Mouse (Mus musculus) embryonic facial prominence, embryonic 15.5 days (tissue): ENCODE data around the gene Zfp697. TPM values are rescaled to one million over a fixed set of nuclear protein-coding genes. Genes with fewer than 3 reads are reported as not detected.
"Not testable (repeated sequence)": the region's sequence is repeated elsewhere in the genome, so short reads cannot be mapped to it uniquely, and the experiment has no call there.

Source experiments
- ATAC-seq: fragments of 200-750 bp; cut with Nextera tagmentation; 2 replicates; pipeline ENCODE4 v1.8.0; 2017; ENCODE audit warnings: low read depth, moderate TSS enrichment; ENCODE audit not compliant: insufficient number of reproducible peaks, low FRiP score, low TSS enrichment
- H3K27ac ChIP-seq: fragments of 300-500 bp; sonication (generic); replicated peaks from 2 replicates; pipeline ENCODE4 v1.5.1; 2015; ENCODE audit warnings: mild to moderate bottlenecking, inconsistent platforms
- H3K27me3 ChIP-seq: fragments of 300-500 bp; sonication (generic); 2 replicates; pipeline ENCODE4 v1.6.1; 2015; ENCODE audit warnings: inconsistent platforms
- H3K36me3 ChIP-seq: fragments of 300-500 bp; sonication (generic); 2 replicates; pipeline ENCODE4 v1.6.1; 2015; ENCODE audit warnings: mild to moderate bottlenecking, inconsistent platforms
- H3K4me1 ChIP-seq: fragments of 300-500 bp; sonication (generic); 2 replicates; pipeline ENCODE4 v1.6.1; 2015; ENCODE audit warnings: inconsistent platforms
- H3K4me2 ChIP-seq: fragments of 300-500 bp; sonication (generic); replicated peaks from 2 replicates; pipeline ENCODE4 v1.6.1; 2015; ENCODE audit warnings: mild to moderate bottlenecking, inconsistent platforms
- H3K4me3 ChIP-seq: fragments of 300-500 bp; sonication (generic); replicated peaks from 2 replicates; pipeline ENCODE4 v1.5.1; 2015; ENCODE audit warnings: mild to moderate bottlenecking, inconsistent platforms
- H3K9ac ChIP-seq: fragments of 300-500 bp; sonication (generic); 2 replicates; pipeline ENCODE4 v1.6.1; 2015; ENCODE audit warnings: inconsistent platforms
- H3K9me3 ChIP-seq: fragments of 300-500 bp; sonication (generic); replicated peaks from 2 replicates; pipeline ENCODE4 v1.6.1; 2016; ENCODE audit warnings: inconsistent platforms
- WGBS: fragments of 180-500 bp; shearing (Covaris S2); methylation state at CpG from one replicate; pipeline ENCODE4 v1.1.7; 2015; 5-methylcytosine and 5-hydroxymethylcytosine counted together
- polyA plus RNA-seq: library from polyadenylated mRNA; unstranded; fragments of >200 nt; fragmentation: Nextera tagmentation; extraction: Ambion mirVana; gene quantifications from 2 replicates; pipeline ENCODE4 v1.2.1, GENCODE M21; 2015

The Zfp697 gene
- polyA plus RNA-seq = 5.6 and 6.0 TPM in 2 replicates

DNA sequence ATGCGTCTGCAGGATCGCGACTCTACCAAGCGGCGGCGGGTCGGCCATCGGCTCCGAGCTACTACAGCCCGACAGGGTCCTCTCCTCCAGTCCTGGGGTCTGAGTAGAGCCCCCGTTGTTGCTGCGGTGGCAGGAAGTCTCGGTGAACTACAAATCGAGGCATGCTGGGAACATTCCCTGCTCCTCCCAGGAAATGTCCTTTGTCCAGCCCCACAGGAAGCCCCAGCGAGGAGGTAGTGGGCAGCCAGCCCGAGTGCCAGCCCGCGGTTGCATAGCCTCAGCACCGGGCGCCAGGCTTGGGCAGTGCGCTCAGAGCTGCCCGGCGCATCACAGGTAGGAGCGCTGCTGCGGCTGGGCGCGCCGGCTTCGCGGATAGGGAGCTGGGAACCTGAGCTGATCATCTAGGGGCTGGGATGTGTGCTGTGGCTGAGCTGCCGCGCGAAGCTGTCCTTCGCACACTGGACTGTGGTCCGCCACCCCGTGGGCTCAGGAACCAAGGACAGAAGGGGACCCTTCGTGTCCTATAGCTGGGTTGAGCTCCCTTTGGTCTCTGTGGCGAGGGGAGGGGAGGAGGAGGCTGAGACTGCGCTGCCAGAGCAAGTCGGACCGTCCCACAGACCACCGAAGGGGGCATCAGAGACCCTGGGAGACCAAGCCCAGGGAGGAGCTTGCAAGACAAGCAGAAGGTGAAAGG lies at the start of gene Zfp697:
Zfp697 (plus strand) TSS at position 216 of the 694 bp plus-strand sequence.
- WGBS = under 1% methylated on average over 42 of the region's 42 CpGs
- Histone ChIP-seq H3K4me3 (peak within 1 kb of the TSS; percentile 60), H3K27me3 (no peaks in the 10 kb centered on the region), H3K9ac (peak within 1 kb of the TSS; percentile 41), H3K4me2 (peak within 1 kb of the TSS; percentile 84), H3K36me3 (no peaks in the 10 kb centered on the region), H3K27ac (no peak within 1 kb of the TSS), H3K9me3 (no peaks in the 10 kb centered on the region), H3K4me1 (peaks cover 21% of the 10 kb centered on the region)
- peak; percentile 87 for ATAC-seq

- Histone ChIP-seq H3K4me1 (peaks cover 32% of the 10 kb centered on the region), H3K9me3 (no peaks in the 10 kb centered on the region), H3K36me3 (peaks cover 27% of the 10 kb centered on the region), H3K9ac (no peak overlapping the region), H3K4me2 (no peak overlapping the region), H3K4me3 (no peak overlapping the region), H3K27ac (no peak overlapping the region), H3K27me3 (no peaks in the 10 kb centered on the region)
- no peak for ATAC-seq
- WGBS = 88% methylated on average over 2 of the region's 2 CpGs
Observed at GRCm38 (mm10) chr3:98334010-98334409, 48.3 kb upstream of the Zfp697 start.

- Histone ChIP-seq H3K4me1 (peaks cover 32% of the 10 kb centered on the region), H3K4me2 (no peak overlapping the region), H3K9me3 (no peaks in the 10 kb centered on the region), H3K27me3 (no peaks in the 10 kb centered on the region), H3K36me3 (peaks cover 26% of the 10 kb centered on the region), H3K9ac (no peak overlapping the region), H3K4me3 (no peak overlapping the region), H3K27ac (no peak overlapping the region)
- no peak for ATAC-seq
Observed at GRCm38 (mm10) chr3:98335331-98335730, 46.9 kb upstream of the Zfp697 start.

DNA sequence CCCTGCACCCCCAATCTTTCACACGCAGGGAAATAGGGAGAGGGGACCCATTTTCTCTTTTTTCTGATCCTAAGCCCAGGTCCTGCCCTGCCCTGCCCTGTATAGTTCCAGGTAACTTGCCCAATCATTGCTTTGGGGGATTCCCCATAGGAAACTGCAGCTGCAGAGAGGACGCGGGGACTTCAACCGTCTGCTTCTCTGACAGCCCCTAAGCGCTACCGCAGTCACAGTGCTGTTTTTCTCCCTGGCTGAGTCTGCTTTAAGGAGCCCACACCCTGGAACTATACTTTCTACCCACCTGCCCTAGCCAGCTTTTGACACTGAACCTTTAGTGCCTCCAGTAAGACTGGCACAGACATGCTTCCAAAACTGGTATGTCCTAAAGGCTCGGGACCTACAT lies 46.4 kb upstream of the Zfp697 start:
- H3K4me3 ChIP-seq = no peak overlapping the region
- H3K9ac ChIP-seq = no peak overlapping the region
- no peak overlapping the region for H3K27ac ChIP-seq
- no peak for ATAC-seq
- 69% methylated on average over 7 of the region's 7 CpGs for WGBS
- H3K36me3 ChIP-seq = peaks cover 24% of the 10 kb centered on the region
- H3K27me3 ChIP-seq = no peaks in the 10 kb centered on the region
- peaks cover 32% of the 10 kb centered on the region for H3K4me1 ChIP-seq
- 0 out of 2 replicates have a peak overlapping the region, but pooled peaks have one; percentile 4 for H3K4me2 ChIP-seq
- H3K9me3 ChIP-seq = no peaks in the 10 kb centered on the region

- Histone ChIP-seq H3K4me1 (peaks cover 32% of the 10 kb centered on the region), H3K4me2 (peak overlapping the region; percentile 80; the same call in 1 of the 2 replicates), H3K9ac (no peak overlapping the region), H3K9me3 (no peaks in the 10 kb centered on the region), H3K27ac (peak overlapping the region; percentile 30; the same call in 1 of the 2 replicates), H3K36me3 (peaks cover 15% of the 10 kb centered on the region), H3K27me3 (no peaks in the 10 kb centered on the region), H3K4me3 (no peak overlapping the region)
- no peak for ATAC-seq
- WGBS = 64% methylated on average over 22 of the region's 22 CpGs
Observed at GRCm38 (mm10) chr3:98336661-98337654, 45.3 kb upstream of the Zfp697 start.

GRCm38 (mm10) chr3:98338584-98339041 lies 43.6 kb upstream of the Zfp697 start:
- no peaks in the 10 kb centered on the region for H3K9me3 ChIP-seq
- 3% methylated on average over 15 of the region's 15 CpGs for WGBS
- peak; percentile 63 for ATAC-seq
- peak overlapping the region; percentile 72 for H3K4me3 ChIP-seq
- H3K27me3 ChIP-seq = no peaks in the 10 kb centered on the region
- no peaks in the 10 kb centered on the region for H3K36me3 ChIP-seq
- H3K9ac ChIP-seq = peak overlapping the region; percentile 31
- H3K4me2 ChIP-seq = peak overlapping the region; percentile 80
- H3K4me1 ChIP-seq = peaks cover 32% of the 10 kb centered on the region
- peak overlapping the region; percentile 72 for H3K27ac ChIP-seq

DNA sequence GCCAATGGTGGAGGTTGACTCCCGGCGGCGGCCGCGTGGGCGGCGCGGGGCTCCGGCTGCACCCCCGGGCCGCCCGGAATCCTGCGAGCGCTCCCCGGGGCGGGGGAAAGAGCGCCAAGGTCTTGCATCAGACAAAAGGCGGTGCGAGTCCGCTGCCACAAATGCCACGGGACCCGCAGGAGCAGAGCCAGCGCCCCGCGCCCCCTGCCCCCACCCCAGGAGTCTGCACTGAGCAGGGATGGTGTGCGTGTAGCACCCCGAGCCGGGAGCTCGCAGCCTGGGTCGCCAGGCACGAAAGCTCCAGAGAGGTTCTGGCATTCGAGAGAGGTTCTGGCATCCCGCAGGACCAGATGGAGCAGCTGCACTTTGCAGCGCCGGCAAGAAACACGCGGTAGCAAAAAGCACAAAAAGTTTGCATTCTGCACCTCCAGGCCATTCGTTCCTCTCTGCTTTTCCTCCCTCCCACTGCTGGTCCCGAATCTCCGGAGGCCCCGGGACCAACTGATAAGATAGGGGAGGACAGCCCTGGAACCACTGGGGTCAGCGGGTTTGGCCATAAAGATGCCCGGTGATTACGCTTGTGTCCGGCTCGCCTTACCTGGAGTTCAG lies 43.1 kb upstream of the Zfp697 start:
- H3K4me1 ChIP-seq = peaks cover 32% of the 10 kb centered on the region
- WGBS = under 1% methylated on average over 46 of the region's 46 CpGs
- H3K27ac ChIP-seq = peak overlapping the region; percentile 72
- H3K9me3 ChIP-seq = no peaks in the 10 kb centered on the region
- H3K4me2 ChIP-seq = peak overlapping the region; percentile 80
- no peaks in the 10 kb centered on the region for H3K36me3 ChIP-seq
- H3K4me3 ChIP-seq = peak overlapping the region; percentile 72
- peak overlapping the region; percentile 31 for H3K9ac ChIP-seq
- H3K27me3 ChIP-seq = no peaks in the 10 kb centered on the region
- ATAC-seq = peak; percentile 71

DNA sequence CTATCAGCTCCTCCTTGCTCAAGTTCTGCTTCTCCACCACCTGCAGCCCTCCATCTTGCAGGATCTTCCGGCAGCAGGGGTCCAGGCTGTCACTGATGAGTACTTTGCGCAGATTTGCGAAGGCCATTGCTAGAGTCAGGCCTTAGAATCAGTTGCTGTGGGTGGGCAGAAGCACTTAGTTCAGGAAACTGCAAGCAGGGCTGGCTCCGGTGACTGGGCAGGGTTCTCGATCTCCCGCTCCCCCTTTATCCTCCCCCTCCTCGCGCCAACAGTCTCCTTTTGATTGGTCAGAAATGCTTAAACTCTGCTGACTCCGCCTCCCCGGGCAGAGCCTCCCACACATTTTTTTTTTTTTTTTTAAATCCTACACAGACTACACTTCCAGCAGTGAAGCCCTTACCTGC lies 42.6 kb upstream of the Zfp697 start, which contains the start of gene Phgdh:
Phgdh (minus strand) TSS at position 285 of the 404 bp plus-strand sequence.
- peak within 1 kb of the TSS; percentile 80 for H3K4me2 ChIP-seq
- peak within 1 kb of the TSS; percentile 72 for H3K27ac ChIP-seq
- not testable (repeated sequence) for H3K27me3 ChIP-seq, H3K9me3 ChIP-seq, H3K36me3 ChIP-seq
- peak within 1 kb of the TSS; percentile 72 for H3K4me3 ChIP-seq
- peak; percentile 80 for ATAC-seq
- H3K9ac ChIP-seq = peak within 1 kb of the TSS; percentile 31
- 1% methylated on average over 10 of the region's 10 CpGs for WGBS
- H3K4me1 ChIP-seq = peaks cover 32% of the 10 kb centered on the region

DNA sequence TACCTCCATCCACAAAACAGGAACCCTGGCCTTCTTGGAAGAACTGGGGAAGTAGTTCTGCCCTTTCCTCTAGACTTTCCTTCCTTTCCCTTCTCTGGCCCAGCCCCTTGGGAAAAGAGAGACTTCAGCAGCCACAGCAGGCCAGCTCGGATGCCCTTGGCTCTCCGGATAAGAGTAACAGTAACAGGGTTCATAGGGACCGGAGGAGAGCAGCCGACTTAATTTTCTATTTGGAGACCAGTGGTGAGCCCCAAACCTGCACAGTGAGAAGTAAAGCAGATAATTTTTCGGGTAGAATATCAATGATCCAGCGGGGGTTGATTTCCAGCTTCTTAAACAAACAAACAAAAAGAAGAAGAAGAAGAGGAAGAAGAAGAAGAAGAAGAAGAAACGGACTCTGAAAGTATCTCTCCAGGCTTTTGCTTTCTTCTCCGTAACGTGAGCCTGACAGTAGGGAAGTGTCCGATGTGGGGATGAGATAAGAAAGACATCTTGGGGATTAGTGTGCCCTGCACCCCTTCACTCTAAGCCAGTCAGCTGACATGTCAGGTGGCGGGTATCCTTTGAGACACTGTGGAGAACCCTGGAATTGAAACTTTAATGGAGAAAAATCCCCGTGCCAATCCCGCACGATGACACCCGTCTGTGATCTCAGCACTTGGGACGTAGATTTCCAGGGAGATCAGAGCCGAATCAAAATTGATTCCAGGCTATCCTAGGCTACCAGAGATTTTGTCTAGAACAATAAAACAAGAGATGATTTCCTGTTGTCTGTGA lies 41.3 kb upstream of the Zfp697 start:
- no peak overlapping the region for H3K27ac ChIP-seq
- H3K9me3 ChIP-seq = no peaks in the 10 kb centered on the region
- no peaks in the 10 kb centered on the region for H3K27me3 ChIP-seq
- H3K4me3 ChIP-seq = no peak overlapping the region
- peaks cover 27% of the 10 kb centered on the region for H3K4me1 ChIP-seq
- H3K36me3 ChIP-seq = no peaks in the 10 kb centered on the region
- 75% methylated on average over 17 of the region's 17 CpGs for WGBS
- no peak overlapping the region for H3K4me2 ChIP-seq
- no peak overlapping the region for H3K9ac ChIP-seq
- ATAC-seq = no peak

DNA sequence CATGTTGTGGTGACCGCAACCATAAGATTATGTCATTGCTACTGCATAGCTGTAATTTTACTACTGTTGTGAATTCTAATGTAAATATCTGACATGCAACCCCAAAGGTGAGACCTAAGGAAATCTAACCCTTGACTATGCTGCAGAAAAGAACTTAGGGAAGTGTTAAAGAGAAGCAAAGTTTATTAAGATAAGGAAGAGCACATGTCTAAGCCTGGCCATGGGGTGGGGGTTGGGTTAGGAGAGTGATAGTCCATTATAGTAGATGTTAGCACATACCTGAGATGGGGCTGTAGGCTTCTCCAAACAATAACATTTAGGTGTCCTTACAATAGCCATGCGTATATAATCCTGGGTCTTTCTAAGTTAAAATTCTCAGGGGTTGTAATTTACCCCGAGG lies 39.0 kb upstream of the Zfp697 start:
- Histone ChIP-seq H3K9ac (no peak overlapping the region), H3K4me1 (peaks cover 4% of the 10 kb centered on the region; the same call in 1 of the 2 replicates), H3K9me3 (no peaks in the 10 kb centered on the region), H3K36me3 (no peaks in the 10 kb centered on the region), H3K4me2 (no peak overlapping the region), H3K4me3 (no peak overlapping the region), H3K27me3 (no peaks in the 10 kb centered on the region), H3K27ac (no peak overlapping the region)
- 76% methylated on average over 3 of the region's 3 CpGs for WGBS
- ATAC-seq = no peak
